Mouse (Mus musculus): Measurements from ENCODE around the gene Olfr101.

Olfr101 gene

GRCm38 (mm10) chr17:37304213-37304612 is at the start of gene Olfr101:
Gene Olfr101 (minus strand): TSS chr17:37304313.
- DNase-seq (ENCODE audit: low read depth, low spot score) = no peak

DNA sequence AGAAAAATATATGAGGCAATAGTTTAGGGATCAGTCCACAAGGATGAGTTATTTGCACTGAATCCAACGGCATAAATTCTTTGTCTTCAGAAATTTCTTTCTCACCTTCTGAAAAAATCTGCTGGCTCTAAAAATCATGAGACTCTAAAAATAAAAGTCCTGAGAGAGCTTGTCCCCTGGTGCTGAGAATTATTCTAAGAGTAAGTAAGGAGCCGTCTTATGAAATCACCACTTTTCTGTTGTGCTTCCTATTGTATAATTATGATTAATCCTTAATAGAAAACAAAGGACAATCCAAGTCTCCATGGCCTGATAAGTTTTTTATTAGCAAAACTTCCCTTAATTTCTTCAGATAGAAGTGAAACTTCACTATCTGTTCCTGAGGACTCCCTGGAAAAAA is 35.5 kb upstream of the Olfr101 start, which contains the start of gene Olfr103:
TSS of gene Olfr103 (minus strand) at position 101 of the 400 bp plus-strand sequence.
- no peak for DNase-seq (ENCODE audit: low read depth, low spot score)

DNA sequence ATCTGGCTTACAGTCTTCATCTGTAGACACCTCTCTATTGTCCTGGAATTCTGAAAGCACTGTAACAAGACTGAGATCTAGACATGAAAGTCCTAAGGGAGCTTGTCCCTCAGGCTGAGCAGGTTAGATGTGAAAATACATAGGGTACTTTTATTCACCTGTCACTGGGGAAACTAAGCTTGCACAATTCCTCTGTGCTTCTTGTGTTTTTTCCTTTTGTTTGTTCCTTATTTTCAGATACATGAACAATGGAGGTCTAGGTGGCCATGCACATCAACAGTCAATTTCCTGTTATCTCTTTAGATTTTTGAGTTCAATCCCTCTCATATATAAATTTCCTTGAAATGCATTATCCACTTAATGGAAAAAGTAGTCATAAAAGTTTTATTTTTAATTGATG is 12.8 kb upstream of the Olfr101 start, which contains the start of gene Olfr102:
TSS of gene Olfr102 (minus strand) at position 101 of the 400 bp plus-strand sequence.
- DNase-seq (ENCODE audit: low read depth, low spot score) = no peak

GRCm38 (mm10) chr17:37310146-37310699 is 6.1 kb upstream of the Olfr101 start:
- no peak for DNase-seq (ENCODE audit: low read depth, low spot score)

GRCm38 (mm10) chr17:37308483-37308882 is 4.4 kb upstream of the Olfr101 start:
- no peak for DNase-seq (ENCODE audit: low read depth, low spot score)

DNA sequence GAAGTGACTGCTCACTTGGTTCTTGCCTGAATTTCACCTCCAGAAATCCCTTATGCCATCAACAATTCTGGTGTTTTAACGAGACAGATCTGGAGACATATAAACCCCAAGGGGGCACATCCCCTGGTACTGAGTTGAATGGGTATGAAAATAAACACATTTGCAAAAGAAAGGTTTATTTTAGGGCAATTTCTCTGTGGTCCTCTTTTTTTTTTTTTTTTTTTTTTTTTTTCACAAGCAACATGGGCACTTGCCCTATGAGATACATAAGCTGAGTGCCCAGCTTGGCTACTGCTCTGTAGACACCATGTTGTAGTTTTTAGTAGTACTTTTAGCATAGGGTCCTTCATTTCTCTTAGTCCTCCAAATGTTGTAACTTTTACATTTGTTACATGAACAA is 20.8 kb downstream of the Olfr101 start, which contains the start of gene Olfr99:
TSS of gene Olfr99 (minus strand) at position 101 of the 400 bp plus-strand sequence.
- no peak for DNase-seq (ENCODE audit: low read depth, low spot score)

DNA sequence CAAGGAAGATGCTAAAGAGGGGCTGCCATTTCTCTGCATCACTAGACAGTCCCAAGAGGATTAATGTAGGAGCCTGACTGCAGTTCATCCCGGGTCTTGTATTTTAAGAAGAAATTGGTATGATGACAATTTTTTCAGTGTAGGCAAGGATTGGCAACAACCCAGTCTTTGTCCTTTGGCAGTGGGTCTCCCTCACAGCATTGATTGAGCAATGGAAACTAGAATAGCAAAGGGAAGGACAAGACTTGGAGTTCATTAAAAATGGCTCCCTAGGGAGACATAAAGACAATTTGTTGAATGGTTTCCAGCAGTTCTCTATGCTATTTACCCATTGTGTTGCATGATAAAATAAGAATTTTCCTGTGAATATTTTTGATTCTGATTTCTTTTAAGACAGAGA is 23.8 kb downstream of the Olfr101 start:
- DNase-seq (ENCODE audit: low read depth, low spot score) = no peak

- DNase-seq (ENCODE audit: low read depth, low spot score) = no peak
Measured at GRCm38 (mm10) chr17:37276573-37276972, 27.5 kb downstream of the Olfr101 start.

- no peak for DNase-seq (ENCODE audit: low read depth, low spot score)
Measured at GRCm38 (mm10) chr17:37275626-37276248, 28.4 kb downstream of the Olfr101 start.

DNA sequence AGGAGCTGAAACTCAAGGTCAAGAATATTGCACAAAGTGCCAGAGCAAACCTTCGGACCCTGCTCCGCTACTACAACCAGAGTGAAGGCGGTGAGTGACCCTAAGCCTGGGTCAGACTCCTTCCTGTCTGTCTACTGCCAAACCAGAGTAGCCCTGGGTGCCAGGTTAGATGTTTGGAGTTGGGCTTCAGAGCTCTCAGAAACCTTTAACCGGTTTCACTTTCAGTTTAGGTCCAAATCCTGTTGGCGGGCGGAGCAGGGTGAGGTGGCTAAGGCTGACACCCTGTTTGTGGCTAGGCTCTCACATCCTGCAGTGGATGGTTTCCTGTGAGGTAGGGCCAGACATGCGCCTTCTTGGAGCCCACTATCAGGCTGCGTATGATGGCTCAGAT is 33.4 kb downstream of the Olfr101 start:
- peak; percentile 90 for DNase-seq (ENCODE audit: low read depth, low spot score)

- DNase-seq (ENCODE audit: low read depth, low spot score) = peak; percentile 95
Measured at GRCm38 (mm10) chr17:37270058-37270701, 33.9 kb downstream of the Olfr101 start, which contains the start of gene H2-M3. Gene H2-M3 (plus strand): TSS chr17:37270220.

GRCm38 (mm10) chr17:37263626-37264025 is 40.5 kb downstream of the Olfr101 start, which contains the start of gene Olfr98:
Gene Olfr98 (minus strand): TSS chr17:37263749.
- no peak for DNase-seq (ENCODE audit: low read depth, low spot score)

DNA sequence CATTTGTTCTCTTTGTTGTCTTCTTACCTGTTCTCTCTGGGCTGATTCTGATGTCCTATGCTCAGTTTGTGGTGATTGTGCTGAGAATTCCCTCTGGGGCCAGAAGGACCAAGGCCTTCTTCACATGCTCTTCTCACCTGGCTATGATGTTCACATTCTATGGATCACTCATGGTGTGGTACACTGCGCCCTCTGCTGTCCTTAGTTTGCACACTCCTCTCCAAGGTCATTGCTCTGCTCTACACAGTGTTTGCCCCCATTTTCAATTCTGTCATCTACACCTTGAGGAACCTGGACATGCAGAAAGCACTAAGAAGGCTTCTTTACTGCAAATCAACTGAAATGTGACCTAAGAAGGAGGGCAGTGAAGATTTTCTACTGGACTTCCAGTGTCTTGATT is 53.6 kb downstream of the Olfr101 start:
- DNase-seq (ENCODE audit: low read depth, low spot score) = peak; percentile 77

DNA sequence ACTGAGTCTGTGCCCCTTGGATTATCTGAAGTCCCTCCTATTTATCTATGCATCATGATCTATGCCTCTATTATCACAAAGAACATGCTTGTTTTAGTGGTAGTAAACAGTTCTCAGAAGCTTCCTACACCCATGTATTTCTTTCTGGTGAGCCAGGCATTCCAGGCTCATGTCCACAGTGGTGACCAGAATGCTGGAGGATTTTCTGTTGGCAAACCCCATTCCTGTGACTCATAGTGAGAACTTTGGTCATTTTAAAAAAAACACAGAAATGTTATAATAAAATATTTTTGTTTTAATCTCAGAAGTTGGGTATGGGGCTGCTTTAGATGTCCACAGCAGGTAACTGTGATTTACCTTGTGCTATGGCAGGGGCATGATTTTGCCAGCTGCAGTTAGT is 54.7 kb downstream of the Olfr101 start:
- no peak for DNase-seq (ENCODE audit: low read depth, low spot score)

All from CD4-positive, CD25-positive, alpha-beta regulatory T cell, adult 2 months (primary cell).